Mouse (Mus musculus): ENCODE measurements at regions not wholly inside any gene's neighbourhood (a gene's known extent, or its start where the extent isn't known, plus 50 kb on each side); places are given as distances from the start of the nearest gene placed in this dataset.

- H3K4me1 ChIP-seq (ENCODE audit: control insufficient read depth, insufficient read depth, low read length) = peaks cover 26% of the 10 kb centered on the region
- intact Hi-C loops (cut with DNase I) = loop anchor here (2.0 kb wide), 1 partner anchor 43 kb away; no protein-coding TSS in a partner anchor
- 38% methylated on average over 11 of the region's 11 CpGs for WGBS
These were observed 162.6 kb downstream of the Rpl14 start for GRCm38 (mm10) chr9:120733681-120734465.

DNA sequence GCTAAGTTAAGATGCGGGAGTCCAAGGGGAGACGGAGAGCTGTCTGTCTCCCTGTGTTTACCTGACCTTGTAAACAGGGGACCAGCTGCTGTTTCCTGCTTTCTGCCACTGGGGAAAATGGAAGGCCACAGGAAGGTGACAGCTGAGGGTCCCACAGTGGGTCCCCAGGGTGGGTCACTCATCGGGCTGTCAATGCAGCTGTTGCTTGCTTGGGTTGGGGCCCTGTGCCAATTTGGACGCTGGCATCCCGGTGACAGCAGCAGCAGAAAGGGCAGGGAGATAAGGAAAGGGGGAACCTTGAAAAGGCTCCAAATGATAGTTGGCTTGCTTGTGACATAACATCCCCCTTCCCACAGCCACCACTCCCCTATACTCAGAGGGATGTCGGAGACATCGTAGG is 164.0 kb downstream of the Rpl14 start:
- Histone ChIP-seq H3K4me1 (ENCODE audit: control insufficient read depth, insufficient read depth, low read length) (peaks cover 38% of the 10 kb centered on the region), H3K79me2 (replicated peaks; ENCODE audit: control insufficient read depth, insufficient read depth, low read length) (no peaks in the 10 kb centered on the region), H3K27me3 (ENCODE audit: control insufficient read depth, insufficient read depth, low read length) (no peaks in the 10 kb centered on the region), H3K4me3 (no peak overlapping the region), H3K27ac (no peak overlapping the region), H3K36me3 (ENCODE audit: control insufficient read depth, insufficient read depth, low read length) (no peaks in the 10 kb centered on the region; the same call in 1 of the 2 replicates), H3K9ac (ENCODE audit: low read depth, low read length) (no peak overlapping the region)
- WGBS = 19% methylated on average over 7 of the region's 7 CpGs
- DNase-seq = peak; percentile 18 to 27
- TF ChIP-seq POLR2A (IDR thresholded peaks at IDR 0.05; ENCODE audit: insufficient read depth, low read depth, low read length) (no peak), EP300 (IDR thresholded peaks at IDR 0.05; ENCODE audit: insufficient read depth, low read depth, low read length) (no peak), CTCF (IDR thresholded peaks at IDR 0.05) (no peak)
- intact Hi-C loops (cut with DNase I) = loop anchor here (5.0 kb wide), 1 partner anchor 197 kb away; no protein-coding TSS in a partner anchor

More at GRCm38 (mm10) chr9:120733681-120734465, 162.6 kb downstream of the Rpl14 start:
- peak; percentile 64 for TF ChIP-seq CTCF (IDR thresholded peaks at IDR 0.05)
- TF ChIP-seq POLR2A (IDR thresholded peaks at IDR 0.05; ENCODE audit: insufficient read depth, low read depth, low read length) = no peak
- TF ChIP-seq EP300 (IDR thresholded peaks at IDR 0.05; ENCODE audit: insufficient read depth, low read depth, low read length) = 0 out of 2 replicates have a peak, but pooled peaks have one; percentile 47
- Histone ChIP-seq H3K36me3 (ENCODE audit: control insufficient read depth, insufficient read depth, low read length) (no peaks in the 10 kb centered on the region; the same call in 1 of the 2 replicates), H3K27ac (peak overlapping the region; percentile 81), H3K4me3 (no peak overlapping the region), H3K79me2 (replicated peaks; ENCODE audit: control insufficient read depth, insufficient read depth, low read length) (no peaks in the 10 kb centered on the region), H3K9ac (ENCODE audit: low read depth, low read length) (no peak overlapping the region), H3K27me3 (ENCODE audit: control insufficient read depth, insufficient read depth, low read length) (no peaks in the 10 kb centered on the region)
- DNase-seq = peak; percentile 40 to 47

GRCm38 (mm10) chr9:120737956-120738355 is 166.7 kb downstream of the Rpl14 start:
- DNase-seq = peak; percentile 23 to 45
- 10% methylated on average over 1 of the region's 1 CpGs for WGBS
- TF ChIP-seq POLR2A (IDR thresholded peaks at IDR 0.05; ENCODE audit: insufficient read depth, low read depth, low read length) = peak; percentile 21; the same call in 1 of the 2 replicates
- no peak for TF ChIP-seq CTCF (IDR thresholded peaks at IDR 0.05)
- TF ChIP-seq EP300 (IDR thresholded peaks at IDR 0.05; ENCODE audit: insufficient read depth, low read depth, low read length) = peak; percentile 47; the same call in 1 of the 2 replicates
- Histone ChIP-seq H3K9ac (ENCODE audit: low read depth, low read length) (no peak overlapping the region), H3K27me3 (ENCODE audit: control insufficient read depth, insufficient read depth, low read length) (no peaks in the 10 kb centered on the region), H3K36me3 (ENCODE audit: control insufficient read depth, insufficient read depth, low read length) (no peaks in the 10 kb centered on the region; the same call in 1 of the 2 replicates), H3K27ac (peak overlapping the region; percentile 73), H3K4me1 (ENCODE audit: control insufficient read depth, insufficient read depth, low read length) (peaks cover 39% of the 10 kb centered on the region), H3K4me3 (no peak overlapping the region), H3K79me2 (replicated peaks; ENCODE audit: control insufficient read depth, insufficient read depth, low read length) (no peaks in the 10 kb centered on the region)
- intact Hi-C loops (cut with DNase I) = loop anchor here (1.0 to 5.0 kb wide), 4 partner anchors 38 to 194 kb away; no protein-coding TSS in a partner anchor

GRCm38 (mm10) chr9:120739199-120739952 is 168.1 kb downstream of the Rpl14 start:
- H3K4me1 ChIP-seq (ENCODE audit: control insufficient read depth, insufficient read depth, low read length) = peaks cover 39% of the 10 kb centered on the region
- H3K9ac ChIP-seq (ENCODE audit: low read depth, low read length) = peak overlapping the region; percentile 24
- DNase-seq = peak; percentile 69 to 80
- H3K27ac ChIP-seq = peak overlapping the region; percentile 73
- intact Hi-C loops (cut with DNase I) = loop anchor here (2.0 to 5.0 kb wide), 3 partner anchors 113 to 193 kb away; no protein-coding TSS in a partner anchor
- no peaks in the 10 kb centered on the region for H3K27me3 ChIP-seq (ENCODE audit: control insufficient read depth, insufficient read depth, low read length)
- H3K4me3 ChIP-seq = no peak overlapping the region
- H3K79me2 ChIP-seq (replicated peaks; ENCODE audit: control insufficient read depth, insufficient read depth, low read length) = no peaks in the 10 kb centered on the region
- H3K36me3 ChIP-seq (ENCODE audit: control insufficient read depth, insufficient read depth, low read length) = no peaks in the 10 kb centered on the region; the same call in 1 of the 2 replicates
- 12% methylated on average over 14 of the region's 14 CpGs for WGBS
- TF ChIP-seq EP300 (IDR thresholded peaks at IDR 0.05; ENCODE audit: insufficient read depth, low read depth, low read length) = peak; percentile 86
- no peak for TF ChIP-seq POLR2A (IDR thresholded peaks at IDR 0.05; ENCODE audit: insufficient read depth, low read depth, low read length)
- no peak for TF ChIP-seq CTCF (IDR thresholded peaks at IDR 0.05)

- Histone ChIP-seq H3K27ac (peak overlapping the region; percentile 73), H3K27me3 (ENCODE audit: control insufficient read depth, insufficient read depth, low read length) (no peaks in the 10 kb centered on the region), H3K4me1 (ENCODE audit: control insufficient read depth, insufficient read depth, low read length) (peaks cover 36% of the 10 kb centered on the region), H3K9ac (ENCODE audit: low read depth, low read length) (peak overlapping the region; percentile 0; the same call in 1 of the 2 replicates), H3K4me3 (no peak overlapping the region), H3K36me3 (ENCODE audit: control insufficient read depth, insufficient read depth, low read length) (no peaks in the 10 kb centered on the region; the same call in 1 of the 2 replicates), H3K79me2 (replicated peaks; ENCODE audit: control insufficient read depth, insufficient read depth, low read length) (no peaks in the 10 kb centered on the region)
- peak in 1 of 2 experiments; percentile 22 for DNase-seq
- intact Hi-C loops (cut with DNase I) = loop anchor here (2.0 to 5.0 kb wide), 4 partner anchors 83 to 192 kb away; no protein-coding TSS in a partner anchor
- WGBS = 40% methylated on average over 6 of the region's 6 CpGs
- TF ChIP-seq POLR2A (IDR thresholded peaks at IDR 0.05; ENCODE audit: insufficient read depth, low read depth, low read length) (no peak), CTCF (IDR thresholded peaks at IDR 0.05) (no peak), EP300 (IDR thresholded peaks at IDR 0.05; ENCODE audit: insufficient read depth, low read depth, low read length) (no peak)
These were observed 168.8 kb downstream of the Rpl14 start for GRCm38 (mm10) chr9:120739953-120740524.
